Mouse (Mus musculus) thymus, adult 2 months (tissue): ENCODE results near the gene Hoxb3. TPM values are rescaled to one million over a fixed set of nuclear protein-coding genes. Genes with fewer than 3 reads are reported as not detected.

Source experiments
- DNase-seq: peaks from one replicate; pipeline ENCODE4 v3.0.0; 2021
- H3K27ac ChIP-seq: fragments of 200-500 bp; 2 replicates; pipeline ENCODE4 v1.5.1; 2012; ENCODE audit warnings: low read length, control low read depth; ENCODE audit not compliant: control insufficient read depth, insufficient read depth
- H3K27me3 ChIP-seq: fragments of 200-500 bp; 2 replicates; pipeline ENCODE4 v1.6.1; 2012; ENCODE audit warnings: mild to moderate bottlenecking, low read length, moderate library complexity, mixed read lengths; ENCODE audit not compliant: control insufficient read depth, insufficient read depth
- H3K36me3 ChIP-seq: fragments of 200-500 bp; 2 replicates; pipeline ENCODE4 v1.6.1; 2012; ENCODE audit warnings: mild to moderate bottlenecking, low read length, moderate library complexity; ENCODE audit not compliant: control insufficient read depth, insufficient read depth
- H3K4me1 ChIP-seq: fragments of 200-500 bp; replicated peaks from 2 replicates; pipeline ENCODE4 v1.6.1; 2012; ENCODE audit warnings: low read length; ENCODE audit not compliant: control insufficient read depth, insufficient read depth
- H3K4me3 ChIP-seq: fragments of 200-500 bp; 2 replicates; pipeline ENCODE4 v1.5.1; 2012; ENCODE audit warnings: mild to moderate bottlenecking, low read length, control low read depth, moderate library complexity; ENCODE audit not compliant: control insufficient read depth, insufficient read depth
- CTCF ChIP-seq: fragments of 200-500 bp; IDR thresholded peaks from 2 replicates; pipeline ENCODE4 v1.5.1; 2012; ENCODE audit warnings: mild to moderate bottlenecking, control low read depth, low read length, moderate library complexity, borderline replicate concordance; ENCODE audit not compliant: control insufficient read depth, poor library complexity, insufficient read depth; ENCODE audit errors: extremely low read depth
- POLR2A ChIP-seq: fragments of 200-500 bp; IDR thresholded peaks from 2 replicates; pipeline ENCODE4 v1.6.1; 2012; ENCODE audit warnings: mild to moderate bottlenecking, low read length, control low read depth, moderate library complexity; ENCODE audit not compliant: control insufficient read depth, poor library complexity, insufficient read depth; ENCODE audit errors: extremely low read depth
- WGBS: fragments of 180-500 bp; shearing (Covaris S2); methylation state at CpG from one replicate; pipeline ENCODE4 v1.1.7; 2018; 5-methylcytosine and 5-hydroxymethylcytosine counted together
- polyA plus RNA-seq: library from polyadenylated mRNA; depleted of rRNA; stranded (reverse); fragments of >200 nt; gene quantifications from 2 replicates; pipeline ENCODE4 v1.2.3, GENCODE M21; 2012

The Hoxb3 gene
- polyA plus RNA-seq, 1 experiment, result 1.1 TPM

GRCm38 (mm10) chr11:96341701-96342575 lies 18.8 kb downstream of the Hoxb3 start:
- no peaks in the 10 kb centered on the region for H3K36me3 ChIP-seq
- DNase-seq, result no peak
- TF ChIP-seq CTCF (no peak), POLR2A (no peak)
- WGBS, result 83% methylated on average over 40 of the region's 40 CpGs
- no peak overlapping the region for H3K4me3 ChIP-seq
- H3K4me1 ChIP-seq, result no peaks in the 10 kb centered on the region
- no peak overlapping the region for H3K27ac ChIP-seq
- peaks cover 23% of the 10 kb centered on the region for H3K27me3 ChIP-seq

GRCm38 (mm10) chr11:96342576-96342930 lies 19.4 kb downstream of the Hoxb3 start:
- H3K27ac ChIP-seq, result no peak overlapping the region
- whole genome bisulfite sequencing, result 74% methylated on average over 4 of the region's 4 CpGs
- H3K4me3 ChIP-seq, result no peak overlapping the region
- TF ChIP-seq CTCF (no peak), POLR2A (no peak)
- no peak for DNase-seq
- H3K27me3 ChIP-seq, result peaks cover 23% of the 10 kb centered on the region
- no peaks in the 10 kb centered on the region for H3K36me3 ChIP-seq
- H3K4me1 ChIP-seq, result no peaks in the 10 kb centered on the region

- 96% methylated on average over 2 of the region's 2 CpGs for WGBS
- no peak for DNase-seq
- Histone ChIP-seq H3K36me3 (no peaks in the 10 kb centered on the region), H3K27ac (no peak overlapping the region), H3K27me3 (peaks cover 23% of the 10 kb centered on the region), H3K4me1 (no peaks in the 10 kb centered on the region), H3K4me3 (no peak overlapping the region)
- TF ChIP-seq CTCF, result no peak
- no peak for TF ChIP-seq POLR2A
Observed at GRCm38 (mm10) chr11:96343206-96343745, 20.1 kb downstream of the Hoxb3 start.

GRCm38 (mm10) chr11:96344061-96344877 lies 21.1 kb downstream of the Hoxb3 start:
- Histone ChIP-seq H3K36me3 (no peaks in the 10 kb centered on the region), H3K4me3 (no peak overlapping the region), H3K27ac (no peak overlapping the region), H3K27me3 (peaks cover 22% of the 10 kb centered on the region), H3K4me1 (no peaks in the 10 kb centered on the region)
- WGBS, result 91% methylated on average over 40 of the region's 40 CpGs
- DNase-seq, result no peak
- TF ChIP-seq CTCF, result no peak
- TF ChIP-seq POLR2A, result no peak

GRCm38 (mm10) chr11:96344878-96345159 lies 21.7 kb downstream of the Hoxb3 start:
- no peaks in the 10 kb centered on the region for H3K4me1 ChIP-seq
- no peak for TF ChIP-seq CTCF
- TF ChIP-seq POLR2A, result no peak
- no peak overlapping the region for H3K4me3 ChIP-seq
- 96% methylated on average over 6 of the region's 6 CpGs for WGBS
- H3K36me3 ChIP-seq, result no peaks in the 10 kb centered on the region
- no peak for DNase-seq
- no peak overlapping the region for H3K27ac ChIP-seq
- H3K27me3 ChIP-seq, result peaks cover 22% of the 10 kb centered on the region

- DNase-seq, result no peak
- no peak overlapping the region for H3K4me3 ChIP-seq
- peaks cover 20% of the 10 kb centered on the region for H3K27me3 ChIP-seq
- no peak overlapping the region for H3K27ac ChIP-seq
- no peaks in the 10 kb centered on the region for H3K36me3 ChIP-seq
- H3K4me1 ChIP-seq, result no peaks in the 10 kb centered on the region
- 71% methylated on average over 56 of the region's 56 CpGs for WGBS
- no peak for TF ChIP-seq CTCF
- TF ChIP-seq POLR2A, result no peak
Observed at GRCm38 (mm10) chr11:96345220-96345892, 22.2 kb downstream of the Hoxb3 start.
